20 mouse cellular contexts compared by ENCODE assay signal in genomic region chr5:5322699-5323098, GRCm38 (mm10).
DNase-seq lines count a peak whose midpoint lies in the region; ATAC-seq and TF ChIP-seq lines count a peak whose summit lies in the region.
"Had no signal": no experiment of that assay in that cellular context is flagged by ENCODE, and none has a peak within 500 bp of the region (broad histone marks: within the 10 kb centered on the region; RNA-seq: fewer than 3 reads in every experiment).

No protein-coding gene starts in this region.

- TF ChIP-seq CTCF in layer of hippocampus, adult 2 months (conservative IDR thresholded peaks at IDR 0.05): peak; percentile 51
- peak; percentile 36; the same call in 1 of the 2 replicates for TF ChIP-seq CTCF in testis, adult 2 months (IDR thresholded peaks at IDR 0.05; ENCODE audit: control insufficient read depth, insufficient read depth, insufficient replicate concordance, low read depth, low read length)

- TF ChIP-seq POLR2A in testis, adult 2 months (IDR thresholded peaks at IDR 0.05; ENCODE audit: control insufficient read depth, low read depth, low read length): no peak

- ATAC-seq in midbrain, embryonic 14.5 days (ENCODE audit: low FRiP score, low TSS enrichment): no peak
- ATAC-seq: forebrain, embryonic 15.5 days had no signal

- WGBS in midbrain, embryonic 14.5 days: 90% methylated on average over 8 of the region's 8 CpGs

- H3K4me1 ChIP-seq in testis, adult 2 months (ENCODE audit: control insufficient read depth, insufficient read depth, low read length): no peaks in the 10 kb centered on the region
- no peaks in the 10 kb centered on the region for H3K4me1 ChIP-seq in midbrain, embryonic 14.5 days (ENCODE audit: control insufficient read depth, insufficient read depth, low read length)
- H3K4me1 ChIP-seq: midbrain, embryonic 12.5 days had no signal

- no peak overlapping the region for H3K9ac ChIP-seq in midbrain, embryonic 14.5 days (replicated peaks; ENCODE audit: low read length)
- H3K9ac ChIP-seq: embryonic facial prominence, embryonic 13.5 days; forebrain, embryonic 15.5 days; hindbrain, embryonic 13.5 days; kidney, embryonic 15.5 days; lung, embryonic 15.5 days; midbrain, embryonic 12.5 days; neural tube, embryonic 12.5 days had no signal

- H3K36me3 ChIP-seq in testis, adult 2 months (ENCODE audit: control insufficient read depth, insufficient read depth, low read length): no peaks in the 10 kb centered on the region
- H3K36me3 ChIP-seq in midbrain, embryonic 14.5 days (ENCODE audit: control insufficient read depth, insufficient read depth, low read length): no peaks in the 10 kb centered on the region
- H3K36me3 ChIP-seq: forebrain, embryonic 15.5 days; hindbrain, embryonic 13.5 days; kidney, embryonic 15.5 days; lung, embryonic 15.5 days; midbrain, embryonic 12.5 days; neural tube, embryonic 12.5 days had no signal

- no peak overlapping the region for H3K4me3 ChIP-seq in layer of hippocampus, adult 2 months
- no peak overlapping the region for H3K4me3 ChIP-seq in testis, adult 2 months (ENCODE audit: control insufficient read depth, low read depth, low read length)
- no peak overlapping the region for H3K4me3 ChIP-seq in midbrain, embryonic 14.5 days (replicated peaks; ENCODE audit: low read depth, low read length)
- H3K4me3 ChIP-seq: embryonic facial prominence, embryonic 13.5 days; forebrain, embryonic 15.5 days; heart, embryonic 10.5 days; hindbrain, embryonic 13.5 days; kidney, embryonic 15.5 days; lung, embryonic 15.5 days; midbrain, embryonic 12.5 days; neural tube, embryonic 12.5 days had no signal

- no peak overlapping the region for H3K27ac ChIP-seq in layer of hippocampus, adult 2 months
- H3K27ac ChIP-seq in testis, adult 2 months (ENCODE audit: control insufficient read depth, insufficient read depth, low read depth, low read length): no peak overlapping the region
- H3K27ac ChIP-seq in midbrain, embryonic 14.5 days (replicated peaks; ENCODE audit: low read depth, low read length): no peak overlapping the region
- H3K27ac ChIP-seq: embryonic facial prominence, embryonic 13.5 days; forebrain, embryonic 15.5 days; heart, embryonic 10.5 days; hindbrain, embryonic 13.5 days; kidney, embryonic 15.5 days; lung, embryonic 15.5 days; midbrain, embryonic 12.5 days; neural tube, embryonic 12.5 days had no signal

- no peaks in the 10 kb centered on the region for H3K27me3 ChIP-seq in testis, adult 2 months (ENCODE audit: control insufficient read depth, insufficient read depth, low read length)
- no peaks in the 10 kb centered on the region for H3K27me3 ChIP-seq in midbrain, embryonic 14.5 days (ENCODE audit: control insufficient read depth, insufficient read depth, low read length)
- H3K27me3 ChIP-seq: embryonic facial prominence, embryonic 13.5 days; forebrain, embryonic 15.5 days; hindbrain, embryonic 13.5 days; kidney, embryonic 15.5 days; lung, embryonic 15.5 days; midbrain, embryonic 12.5 days; neural tube, embryonic 12.5 days had no signal

- no peak for DNase-seq in layer of hippocampus, adult 2 months (ENCODE audit: low spot score in 2 of 2)
- DNase-seq in layer of hippocampus, postnatal 36 days: no peak
- no peak for DNase-seq in testis, postnatal 14 days (ENCODE audit: low spot score)
- peak; percentile 18 for DNase-seq in R1 (ENCODE audit: low read depth, low spot score)
- no peak for DNase-seq in ovary, postnatal 10 days (ENCODE audit: low spot score)
- DNase-seq in midbrain, embryonic 14.5 days: no peak
- DNase-seq: adrenal gland, adult 8-10 months; gastrocnemius, postnatal 36 days; heart, postnatal 10 days; right cerebral cortex, adult 18-20 months; spleen, adult 18-20 months had no signal

- no peak overlapping the region for H3K4me2 ChIP-seq in midbrain, embryonic 14.5 days (ENCODE audit: low read length)
- H3K4me2 ChIP-seq: embryonic facial prominence, embryonic 13.5 days; forebrain, embryonic 15.5 days; hindbrain, embryonic 13.5 days; kidney, embryonic 15.5 days; lung, embryonic 15.5 days; midbrain, embryonic 12.5 days; neural tube, embryonic 12.5 days had no signal

- no peaks in the 10 kb centered on the region for H3K9me3 ChIP-seq in midbrain, embryonic 14.5 days (ENCODE audit: control insufficient read depth, low read length)
- H3K9me3 ChIP-seq: embryonic facial prominence, embryonic 13.5 days; forebrain, embryonic 15.5 days; heart, embryonic 10.5 days; hindbrain, embryonic 13.5 days; kidney, embryonic 15.5 days; lung, embryonic 15.5 days; midbrain, embryonic 12.5 days; neural tube, embryonic 12.5 days had no signal
